Mouse (Mus musculus): ENCODE results near the gene Nln. TPM values are rescaled to one million over a fixed set of nuclear protein-coding genes. Genes with fewer than 3 reads are reported as not detected.

The Nln gene
- total RNA-seq, 2 experiments from 2014 or later: 6.7 to 7.3 TPM

- intact Hi-C loops (cut with DNase I): loop anchor here (5.0 kb wide), 1 partner anchor 36 kb away; no protein-coding TSS in a partner anchor
- TF ChIP-seq CTCF (IDR thresholded peaks at IDR 0.05): no peak
- H3K27ac ChIP-seq: peak overlapping the region; percentile 55
- H3K4me3 ChIP-seq: no peak overlapping the region
- no peak for DNase-seq
Observed at GRCm38 (mm10) chr13:104023356-104023911, 86.0 kb downstream of the Nln start.

GRCm38 (mm10) chr13:104018466-104019076 is 90.8 kb downstream of the Nln start:
- H3K4me3 ChIP-seq: no peak overlapping the region
- TF ChIP-seq CTCF (IDR thresholded peaks at IDR 0.05): no peak
- DNase-seq: no peak
- no peak overlapping the region for H3K27ac ChIP-seq
- intact Hi-C loops (cut with DNase I): no loop called here

DNA sequence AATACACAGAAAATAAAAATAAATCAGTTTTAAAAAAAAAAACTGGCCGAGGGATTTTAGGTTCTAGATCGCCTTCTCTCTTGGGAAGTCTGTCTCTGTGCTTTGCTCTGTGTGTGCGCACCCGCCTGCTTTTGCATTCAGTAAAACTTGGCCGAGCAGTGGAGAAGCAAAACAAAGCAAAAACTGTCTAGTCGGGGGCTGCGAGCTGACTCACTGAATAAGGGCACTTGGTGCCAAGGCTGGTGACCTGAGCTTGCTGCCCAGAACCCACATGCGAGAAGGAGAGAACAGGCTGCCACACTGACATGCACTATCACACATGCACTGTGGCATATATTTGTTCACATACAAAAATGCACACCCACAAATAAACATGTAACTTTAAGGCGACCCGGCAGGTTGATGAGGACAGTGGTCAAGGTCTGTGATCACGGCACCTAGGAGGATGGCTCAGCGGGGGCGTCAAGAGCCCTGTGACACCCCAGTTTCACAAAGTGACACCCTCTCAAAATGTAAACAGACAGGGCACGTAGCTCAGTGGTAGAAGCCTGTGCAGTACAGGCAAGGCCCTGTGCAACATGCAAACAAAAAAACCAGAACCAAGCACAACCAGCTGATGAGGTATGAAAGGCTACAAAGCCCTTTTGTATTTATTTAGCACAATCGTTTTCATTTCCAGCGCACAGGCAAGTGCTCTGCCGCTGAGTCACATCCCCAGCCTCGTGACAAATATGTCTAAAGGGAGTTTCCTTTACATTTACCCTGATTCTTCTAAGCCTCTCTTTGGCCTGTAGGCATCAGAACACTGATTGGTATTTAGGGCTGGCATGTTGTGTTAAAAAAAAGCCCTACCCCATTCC is 93.9 kb downstream of the Nln start:
- intact Hi-C loops (cut with DNase I): no loop called here
- Histone ChIP-seq H3K4me3 (no peak overlapping the region), H3K27ac (no peak overlapping the region)
- no peak for TF ChIP-seq CTCF (IDR thresholded peaks at IDR 0.05)
- DNase-seq: no peak

DNA sequence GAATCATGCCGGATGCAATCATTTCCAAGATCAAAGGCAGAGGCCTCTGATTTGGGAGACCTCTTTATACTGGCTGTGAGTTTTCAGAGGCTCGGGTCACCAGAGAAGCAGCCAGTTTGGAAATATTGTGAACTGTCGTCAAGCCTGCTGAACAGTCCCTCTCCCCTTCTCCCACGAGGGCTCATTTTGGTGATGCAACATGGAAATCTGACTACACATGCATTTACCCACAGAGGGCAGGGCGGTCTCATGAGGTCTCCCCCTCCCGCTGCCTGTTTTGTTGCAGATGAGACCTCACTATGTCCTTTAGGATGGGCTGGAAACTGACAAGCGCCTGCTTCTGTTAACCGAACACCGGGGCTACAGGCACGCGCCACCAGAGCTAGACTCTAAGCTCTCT is 95.4 kb downstream of the Nln start:
- intact Hi-C loops (cut with DNase I): no loop called here

DNA sequence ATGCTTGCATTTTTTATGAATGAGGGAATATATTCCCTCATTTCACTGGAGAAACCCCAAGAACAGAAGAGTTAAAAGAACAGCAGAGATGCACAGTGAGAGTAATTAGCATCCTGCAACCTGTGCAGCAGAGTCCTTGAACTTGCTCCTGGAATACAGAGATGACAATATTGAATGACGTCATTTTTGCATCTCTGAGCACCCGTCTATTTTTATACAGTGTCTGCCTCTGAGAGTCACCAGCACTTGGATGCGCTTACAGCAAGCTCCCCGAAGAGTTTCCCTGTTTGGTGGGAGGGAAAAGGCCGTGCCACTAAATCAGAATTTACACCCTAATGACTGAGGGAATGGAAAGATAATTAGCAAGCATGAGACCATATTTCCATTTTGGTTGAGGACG is 96.0 kb downstream of the Nln start:
- TF ChIP-seq CTCF (IDR thresholded peaks at IDR 0.05): no peak
- Histone ChIP-seq H3K27ac (no peak overlapping the region), H3K4me3 (no peak overlapping the region)
- intact Hi-C loops (cut with DNase I): no loop called here
- DNase-seq: no peak

More for the DNA sequence above, 95.4 kb downstream of the Nln start:
- Histone ChIP-seq H3K4me3 (no peak overlapping the region), H3K27ac (no peak overlapping the region)
- TF ChIP-seq CTCF (IDR thresholded peaks at IDR 0.05): no peak
- DNase-seq: no peak

GRCm38 (mm10) chr13:104012214-104012833 is 97.1 kb downstream of the Nln start:
- Histone ChIP-seq H3K27ac (no peak overlapping the region), H3K4me3 (no peak overlapping the region)
- no peak for TF ChIP-seq CTCF (IDR thresholded peaks at IDR 0.05)
- DNase-seq: no peak
- intact Hi-C loops (cut with DNase I): no loop called here

DNA sequence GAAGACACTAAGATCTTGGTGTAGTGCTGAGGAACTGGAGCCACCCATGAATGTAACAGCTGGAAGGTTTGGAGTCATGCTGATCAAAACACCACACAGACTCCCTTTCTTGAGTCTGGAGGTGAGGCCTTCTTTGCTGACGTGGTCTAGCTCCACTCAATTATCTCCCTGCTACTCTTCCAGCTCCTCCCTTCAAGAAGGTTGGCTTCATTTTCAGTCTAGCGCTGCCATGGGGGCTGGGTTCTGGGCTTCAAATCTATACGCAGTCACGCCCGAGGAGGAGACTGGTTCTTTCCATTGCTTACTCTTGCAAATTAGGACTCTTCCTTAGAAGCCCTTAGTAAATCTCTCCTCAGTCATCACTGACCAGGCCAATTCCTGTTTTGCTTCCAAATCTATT is 98.1 kb downstream of the Nln start:
- no peak for TF ChIP-seq CTCF (IDR thresholded peaks at IDR 0.05)
- H3K27ac ChIP-seq: no peak overlapping the region
- no peak for DNase-seq
- H3K4me3 ChIP-seq: no peak overlapping the region
- intact Hi-C loops (cut with DNase I): no loop called here

DNA sequence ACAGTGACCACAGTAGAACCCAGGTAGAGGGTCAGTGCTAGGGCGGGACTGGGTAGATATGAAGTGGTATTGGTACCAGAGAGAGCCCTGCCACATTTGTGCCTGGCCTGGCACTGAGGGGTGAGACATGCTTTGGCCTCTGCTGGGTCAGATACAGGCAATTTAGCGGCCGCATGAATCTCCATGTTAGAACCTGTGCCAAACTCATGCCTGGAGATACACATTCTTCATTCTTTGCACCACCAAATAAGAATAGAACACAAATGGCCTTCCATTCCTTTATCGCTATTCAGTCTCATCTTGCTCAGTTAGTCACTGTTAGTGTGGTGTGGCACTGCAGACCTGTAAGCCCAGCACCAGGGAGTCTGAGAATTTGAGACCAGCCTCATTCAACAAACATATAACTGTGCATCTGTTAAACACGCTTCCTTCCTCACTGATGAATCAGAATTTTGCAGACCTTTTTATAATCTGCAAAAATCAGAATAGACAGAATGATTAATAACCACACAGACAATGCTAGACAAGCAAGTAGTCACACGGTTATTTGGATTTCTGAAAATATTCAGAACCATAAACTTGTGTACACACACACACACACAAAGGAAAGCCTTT is 104.1 kb downstream of the Nln start:
- no peak for TF ChIP-seq CTCF (IDR thresholded peaks at IDR 0.05)
- H3K4me3 ChIP-seq: no peak overlapping the region
- H3K27ac ChIP-seq: no peak overlapping the region
- no peak for DNase-seq
- intact Hi-C loops (cut with DNase I): no loop called here

GRCm38 (mm10) chr13:103994085-103994455 is 115.3 kb downstream of the Nln start:
- no peak for DNase-seq
- intact Hi-C loops (cut with DNase I): no loop called here
- Histone ChIP-seq H3K27ac (no peak overlapping the region), H3K4me3 (no peak overlapping the region)
- no peak for TF ChIP-seq CTCF (IDR thresholded peaks at IDR 0.05)

DNA sequence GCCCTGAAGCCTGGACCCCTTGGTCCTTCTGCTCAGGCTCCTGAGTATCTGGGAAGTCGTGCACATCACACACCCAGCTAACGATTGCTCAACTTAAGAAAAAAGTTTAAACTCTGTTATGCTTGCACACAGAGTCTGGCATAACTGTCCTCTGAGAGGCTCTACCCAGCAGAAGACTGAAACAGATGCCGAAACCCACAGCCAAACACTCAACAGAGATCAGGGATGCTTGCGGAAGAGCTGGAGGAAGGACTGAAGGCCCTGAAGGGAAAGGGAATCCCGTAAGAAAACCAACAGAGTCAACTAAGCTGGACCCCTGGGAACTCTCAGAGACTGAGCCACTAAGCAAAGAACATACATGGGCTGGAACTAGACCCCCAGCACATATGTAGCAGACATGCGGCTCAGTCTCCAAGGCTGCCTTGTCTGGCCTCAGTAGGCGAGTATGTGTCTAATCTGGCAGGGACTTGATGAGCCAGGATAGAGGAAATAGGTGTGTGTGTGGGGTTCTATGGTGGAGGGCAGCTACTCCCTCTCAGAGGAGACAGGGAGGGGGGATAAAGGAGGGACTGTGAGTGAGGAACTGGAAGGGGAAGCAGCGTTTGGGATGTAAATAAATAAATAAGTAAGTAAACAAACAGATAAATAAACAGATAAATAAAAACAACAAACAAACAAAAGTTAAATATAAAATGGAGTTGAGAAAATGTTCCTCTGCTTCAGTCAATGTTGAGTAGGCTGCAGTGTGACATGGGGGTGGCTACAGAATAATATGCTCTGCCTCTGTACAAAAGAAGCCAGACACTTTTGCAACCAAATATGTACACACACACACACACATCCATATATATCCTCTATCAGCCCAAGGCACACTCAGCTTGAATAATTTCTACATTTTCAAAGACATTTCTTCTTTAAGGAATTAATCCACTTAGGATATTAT is 116.0 kb downstream of the Nln start:
- Histone ChIP-seq H3K27ac (no peak overlapping the region), H3K4me3 (no peak overlapping the region)
- TF ChIP-seq CTCF (IDR thresholded peaks at IDR 0.05): no peak
- no peak for DNase-seq
- intact Hi-C loops (cut with DNase I): no loop called here

DNA sequence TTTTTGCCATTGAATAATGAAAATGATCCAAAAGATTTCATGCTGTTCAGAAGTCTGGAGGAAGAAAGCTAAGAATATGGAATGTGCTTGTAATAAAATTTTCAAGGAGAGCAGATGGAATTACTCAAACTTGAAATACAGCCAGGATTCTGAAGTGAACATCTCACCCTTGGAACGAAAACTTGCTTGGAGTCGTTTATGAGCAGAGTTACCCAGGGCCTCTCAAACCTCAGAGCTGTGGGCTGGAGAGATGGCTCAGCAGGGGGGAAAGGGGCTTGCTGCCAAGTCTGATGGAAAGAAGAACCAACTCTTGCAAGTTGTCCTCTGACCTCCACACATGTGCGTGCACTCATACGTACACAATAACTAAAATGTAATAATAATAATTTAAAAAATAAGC is 122.8 kb downstream of the Nln start:
- intact Hi-C loops (cut with DNase I): loop anchor here (5.0 kb wide), 1 partner anchor 36 kb away; no protein-coding TSS in a partner anchor
- no peak overlapping the region for H3K4me3 ChIP-seq
- no peak for TF ChIP-seq CTCF (IDR thresholded peaks at IDR 0.05)
- no peak overlapping the region for H3K27ac ChIP-seq
- DNase-seq: no peak
